Mouse (Mus musculus) gonadal fat pad, adult 2 months (tissue): ENCODE measurements around the gene Ccnyl1. TPM values are rescaled to one million over a fixed set of nuclear protein-coding genes. Genes with fewer than 3 reads are reported as not detected.
"Not testable (repeated sequence)": the region's sequence is repeated elsewhere in the genome, so short reads cannot be mapped to it uniquely, and the experiment has no call there.

ENCODE experiments used
- DNase-seq: peaks from one replicate; pipeline ENCODE4 v3.0.0-alpha.2; 2012; ENCODE audit warnings: low read depth
- polyA plus RNA-seq: library from polyadenylated mRNA; depleted of rRNA; stranded (reverse); fragments of >200 nt; gene quantifications from 2 replicates; pipeline ENCODE4 v1.2.3, GENCODE M21; 2012; rRNA removed

Ccnyl1 gene
- 19.5 and 20.4 TPM in 2 replicates for polyA plus RNA-seq

- DNase-seq, result peak; percentile 70
These were observed at the start of gene Ccnyl1 for GRCm38 (mm10) chr1:64690213-64691013. TSS of gene Ccnyl1 (plus strand) at chr1:64690455.

DNA sequence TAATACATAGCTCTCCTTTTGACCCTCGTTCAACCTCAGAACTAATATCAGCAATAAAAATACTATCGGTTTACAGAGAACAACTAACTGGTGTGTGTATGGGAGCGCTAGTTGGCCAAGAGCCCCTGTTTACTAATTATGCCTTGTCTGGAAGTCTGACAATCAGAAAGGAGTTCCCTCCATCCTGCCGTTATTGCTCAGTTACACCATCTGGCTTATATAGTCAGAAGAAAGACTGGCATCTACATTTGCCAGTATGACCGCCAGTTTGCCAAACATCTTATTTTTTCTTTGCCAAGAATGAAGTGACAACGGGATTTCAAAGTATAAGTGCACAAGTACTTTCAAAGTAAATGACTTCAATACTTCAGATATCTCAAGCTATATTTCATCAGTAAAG, 49.2 kb upstream of the Ccnyl1 start:
- no peak for DNase-seq

DNA sequence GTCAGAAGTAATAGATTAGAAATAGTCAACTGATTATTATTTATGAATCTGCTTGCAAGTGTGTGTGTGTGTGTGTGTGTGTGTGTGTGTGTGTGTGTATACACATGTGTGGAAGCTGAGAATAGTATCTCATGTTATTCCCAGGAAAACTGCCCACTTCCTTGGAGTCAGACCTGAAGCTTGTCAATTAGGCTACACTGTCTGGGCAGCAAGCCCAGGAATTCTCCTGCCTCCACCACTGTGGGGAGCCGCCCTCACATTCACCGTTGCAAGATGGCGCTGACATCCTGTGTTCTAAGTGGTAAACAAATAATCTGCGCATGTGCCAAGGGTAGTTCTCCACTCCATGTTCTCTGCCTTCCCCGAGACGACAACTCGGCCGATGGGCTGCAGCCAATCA, 47.7 kb upstream of the Ccnyl1 start:
- not testable (repeated sequence) for DNase-seq

GRCm38 (mm10) chr1:64644513-64644912, 45.7 kb upstream of the Ccnyl1 start:
- no peak for DNase-seq

- DNase-seq, result no peak
These were observed 40.7 kb upstream of the Ccnyl1 start for GRCm38 (mm10) chr1:64649362-64650124.

GRCm38 (mm10) chr1:64653701-64654100, 36.6 kb upstream of the Ccnyl1 start:
- DNase-seq, result no peak

- DNase-seq, result no peak
These were observed 34.8 kb upstream of the Ccnyl1 start for GRCm38 (mm10) chr1:64655415-64655814.

DNA sequence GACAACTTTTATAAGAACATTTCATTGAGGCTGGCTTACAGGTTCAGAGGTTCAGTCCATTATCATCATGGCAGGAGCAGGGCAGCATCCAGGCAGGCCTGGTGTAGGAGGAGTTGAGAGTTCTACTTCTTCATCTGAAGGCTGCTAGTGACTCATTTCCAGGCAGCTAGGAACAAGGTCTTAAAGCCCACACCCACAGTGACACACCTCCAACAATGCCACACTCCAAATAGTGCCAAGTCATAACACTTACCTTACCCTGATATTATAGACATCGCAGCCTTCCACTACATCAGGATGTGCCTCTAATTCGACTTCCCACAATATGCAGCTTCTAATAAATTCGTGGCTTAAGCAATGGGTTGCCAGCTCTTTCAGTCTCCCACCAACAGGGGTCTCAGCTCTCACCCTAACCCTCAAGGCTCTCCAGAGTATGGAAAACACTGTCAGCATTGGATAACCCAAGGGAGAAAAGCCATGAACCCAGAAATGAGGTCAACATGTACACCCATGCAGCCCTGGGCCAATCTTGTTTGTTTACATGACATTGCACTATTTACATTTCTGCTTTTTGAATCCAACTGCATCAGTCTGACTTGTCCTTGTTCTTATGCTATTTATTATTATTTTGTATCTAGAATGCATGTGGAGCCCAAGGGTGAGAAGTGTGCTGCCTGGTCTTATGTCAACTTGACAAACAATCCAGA, 33.7 kb upstream of the Ccnyl1 start:
- no peak for DNase-seq

- no peak for DNase-seq
These were observed 31.4 kb upstream of the Ccnyl1 start for GRCm38 (mm10) chr1:64658876-64659275.

- no peak for DNase-seq
These were observed 23.1 kb upstream of the Ccnyl1 start for GRCm38 (mm10) chr1:64667111-64667633.

DNA sequence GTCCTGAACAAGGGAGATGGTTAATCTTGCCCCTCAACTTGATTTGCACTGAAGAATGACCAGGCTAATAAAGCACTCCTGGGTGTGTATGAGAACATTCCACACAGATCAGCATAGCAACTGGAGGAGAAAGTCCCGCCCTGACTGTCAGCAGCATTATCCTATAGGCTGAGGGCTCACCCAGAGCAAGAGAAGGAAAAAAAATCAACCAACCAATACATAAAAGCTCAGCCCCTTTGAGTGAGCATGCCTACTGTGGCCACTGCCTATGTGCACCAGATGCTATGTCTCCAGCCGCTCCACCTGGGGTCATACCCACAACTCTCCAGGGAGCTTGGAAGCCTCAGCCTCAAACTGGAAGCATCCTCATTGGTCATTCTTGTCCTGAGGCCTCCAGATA, 20.8 kb upstream of the Ccnyl1 start:
- DNase-seq, result no peak

GRCm38 (mm10) chr1:64673931-64674330, 16.3 kb upstream of the Ccnyl1 start:
- DNase-seq, result no peak

- DNase-seq, result no peak
These were observed 14.0 kb upstream of the Ccnyl1 start for GRCm38 (mm10) chr1:64676060-64676839.

DNA sequence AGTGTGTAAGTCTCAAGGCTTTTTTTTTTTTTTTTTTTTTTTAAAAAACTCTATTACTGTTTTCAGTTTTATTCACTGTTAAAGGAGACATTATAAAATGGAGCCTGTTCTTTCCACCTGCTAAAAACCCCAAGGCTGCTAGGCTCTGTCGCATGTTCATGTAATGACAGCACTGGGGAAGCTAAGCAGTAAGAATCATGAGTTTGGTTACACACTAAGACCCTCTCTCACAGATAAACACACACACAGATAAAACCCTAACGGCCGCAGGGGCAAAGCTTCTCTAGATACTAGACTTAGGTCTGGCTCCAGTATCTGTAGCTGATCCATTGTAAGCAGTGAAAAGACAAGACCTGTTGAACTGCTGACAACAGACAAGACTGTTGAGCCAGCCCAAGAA, 8.8 kb upstream of the Ccnyl1 start:
- DNase-seq, result no peak

DNA sequence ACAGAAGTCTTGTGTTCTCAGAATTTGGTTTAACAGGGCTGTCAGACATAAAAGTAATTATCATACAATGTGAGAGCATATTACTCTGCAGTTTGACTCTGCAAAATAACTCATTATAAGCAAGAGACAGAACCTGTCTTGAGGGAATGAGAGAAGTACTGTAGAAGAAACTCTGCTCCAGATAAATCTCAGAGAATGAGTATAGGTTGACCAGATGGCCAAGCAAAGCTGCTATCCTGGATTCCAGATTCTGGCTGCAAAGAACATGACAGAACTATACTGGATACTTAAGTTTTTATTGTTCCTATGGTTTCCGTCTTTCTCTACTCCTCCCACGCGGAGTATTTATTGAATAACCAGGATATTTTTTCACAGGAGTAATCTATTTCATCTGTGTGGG, 7.2 kb upstream of the Ccnyl1 start:
- DNase-seq, result no peak

- DNase-seq, result no peak
These were observed 5.8 kb upstream of the Ccnyl1 start for GRCm38 (mm10) chr1:64684440-64684839.

GRCm38 (mm10) chr1:64688046-64688445, 2.2 kb upstream of the Ccnyl1 start:
- DNase-seq, result no peak

DNA sequence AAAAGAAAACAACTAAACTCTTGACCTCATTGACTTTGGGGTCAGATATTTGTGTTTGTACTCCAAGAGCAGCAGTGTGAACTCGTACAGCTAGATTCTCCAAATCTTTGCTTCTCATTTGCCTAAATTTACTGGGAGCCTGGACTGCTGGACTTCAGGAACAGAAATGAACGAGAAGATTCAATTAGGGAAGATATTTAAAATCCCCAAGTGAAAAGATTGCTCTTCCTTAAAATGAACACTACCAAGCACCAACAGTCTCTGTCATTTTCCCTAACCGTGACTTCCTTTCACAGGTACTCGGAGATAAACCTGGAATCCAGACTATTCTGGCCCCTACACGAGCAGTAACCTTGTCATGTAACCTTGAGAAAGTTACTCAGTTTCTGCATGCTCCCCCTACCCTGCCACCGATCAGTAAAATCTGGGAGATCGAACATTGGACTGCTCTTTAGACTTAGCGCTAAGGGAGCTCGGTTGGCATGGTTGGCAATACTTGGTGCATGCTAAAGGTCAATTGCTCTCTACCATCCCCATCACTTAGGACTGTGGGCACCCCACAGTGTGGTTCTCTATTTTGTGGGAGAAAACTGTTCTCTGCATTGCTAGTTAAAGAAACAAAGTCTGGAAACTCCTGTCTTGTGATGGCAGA, 568 bp upstream of the Ccnyl1 start:
- DNase-seq, result no peak

DNA sequence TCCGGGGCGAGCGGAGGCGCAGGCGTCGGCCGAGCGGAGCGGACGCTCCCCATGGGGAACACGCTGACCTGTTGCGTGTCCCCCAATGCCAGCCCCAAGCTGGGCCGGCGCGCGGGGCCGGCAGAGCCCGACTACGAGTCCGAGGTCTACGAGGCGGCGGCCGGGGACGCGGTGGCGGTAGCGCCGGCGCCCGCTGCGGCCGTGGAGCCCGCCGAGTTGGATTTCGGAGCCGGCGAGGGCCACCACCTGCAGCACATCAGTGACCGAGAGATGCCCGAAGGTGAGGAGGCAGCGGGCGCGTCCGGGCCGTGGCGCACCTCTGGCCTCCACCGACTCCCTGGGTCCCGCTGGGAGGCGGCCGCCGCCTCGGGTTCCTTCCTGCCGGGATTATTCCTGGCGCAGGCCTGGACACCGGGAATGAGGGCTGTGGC, 881 bp downstream of the Ccnyl1 start:
- DNase-seq, result no peak

GRCm38 (mm10) chr1:64691581-64691980, 1.3 kb downstream of the Ccnyl1 start:
- DNase-seq, result no peak

- DNase-seq, result no peak
These were observed 4.9 kb downstream of the Ccnyl1 start for GRCm38 (mm10) chr1:64695156-64695555.
